Mouse (Mus musculus) ES-E14 (cell line): Measurements from ENCODE around the gene Gdnf.

Experiments used
- CHD2 ChIP-seq: IDR thresholded peaks from 2 replicates; pipeline ENCODE4 v1.6.1; 2014; ENCODE audit warnings: mild to moderate bottlenecking, low read depth, low read length, inconsistent platforms
- HCFC1 ChIP-seq: IDR thresholded peaks from 2 replicates; pipeline ENCODE4 v1.6.1; 2012; ENCODE audit warnings: low read length, inconsistent platforms, borderline replicate concordance; ENCODE audit not compliant: insufficient read depth
- MAFK ChIP-seq: IDR thresholded peaks from 2 replicates; pipeline ENCODE4 v1.6.1; 2014; ENCODE audit warnings: mild to moderate bottlenecking, low read depth, low read length, inconsistent platforms; ENCODE audit not compliant: insufficient read depth
- ZC3H11A ChIP-seq: IDR thresholded peaks from 2 replicates; pipeline ENCODE4 v1.6.1; 2012; ENCODE audit warnings: low read depth, mild to moderate bottlenecking, inconsistent platforms, low read length, borderline replicate concordance
- ZNF384 ChIP-seq: IDR thresholded peaks from 2 replicates; pipeline ENCODE4 v1.6.1; 2012; ENCODE audit warnings: low read depth, low read length, inconsistent platforms

GRCm38 (mm10) chr15:7835404-7835803 is 24.8 kb downstream of the Gdnf start:
- TF ChIP-seq HCFC1: no peak
- no peak for TF ChIP-seq ZNF384
- TF ChIP-seq CHD2: no peak
- no peak for TF ChIP-seq ZC3H11A
- no peak for TF ChIP-seq MAFK
